Mouse (Mus musculus) C2C12 (cell line): ENCODE data around the gene Wars2. TPM values are rescaled to one million over a fixed set of nuclear protein-coding genes. Genes with fewer than 3 reads are reported as not detected.

ENCODE experiments used
- H3K27me3 ChIP-seq: one replicate; pipeline ENCODE4 v1.6.1; 2011; ENCODE audit not compliant: control insufficient read depth, insufficient read depth, insufficient read length
- H3K36me3 ChIP-seq: one replicate; pipeline ENCODE4 v1.6.1; 2011; ENCODE audit not compliant: control insufficient read depth, insufficient read depth
- H3K4me3 ChIP-seq: one replicate; pipeline ENCODE4 v1.5.1; 2011; ENCODE audit warnings: mild to moderate bottlenecking, control low read depth; ENCODE audit not compliant: poor library complexity, insufficient read depth, severe bottlenecking
- H3K79me2 ChIP-seq: one replicate; pipeline ENCODE4 v1.6.1; 2011; ENCODE audit not compliant: control insufficient read depth, insufficient read depth
- H3K79me3 ChIP-seq: one replicate; pipeline ENCODE4 v1.6.1; 2011; ENCODE audit warnings: low read depth, control low read depth
- H3ac ChIP-seq: one replicate; pipeline ENCODE3; 2011; ENCODE audit warnings: low read depth; ENCODE audit not compliant: control insufficient read depth, insufficient read length
- CEBPB ChIP-seq: IDR thresholded peaks from one replicate; pipeline ENCODE4 v1.6.1; 2011; ENCODE audit warnings: low read depth, mild to moderate bottlenecking, control low read depth, moderate library complexity
- CTCF ChIP-seq: IDR thresholded peaks from one replicate; pipeline ENCODE4 v1.5.1; 2011; ENCODE audit not compliant: control insufficient read depth, insufficient read depth, insufficient read length
- FOSL1 ChIP-seq: IDR thresholded peaks from one replicate; pipeline ENCODE4 v1.8.0; 2011; ENCODE audit warnings: mild to moderate bottlenecking, low read length; ENCODE audit not compliant: poor library complexity, insufficient read depth, severe bottlenecking
- MAX ChIP-seq: IDR thresholded peaks from one replicate; pipeline ENCODE4 v1.6.1; 2011; ENCODE audit warnings: mild to moderate bottlenecking, control low read depth
- MYOD1 ChIP-seq: IDR thresholded peaks from one replicate; pipeline ENCODE4 v1.6.1; 2011; ENCODE audit warnings: low read depth; ENCODE audit not compliant: control insufficient read depth, insufficient read length
- MYOG ChIP-seq: IDR thresholded peaks from one replicate; pipeline ENCODE4 v1.6.1; 2011; ENCODE audit not compliant: control insufficient read depth, insufficient read length; ENCODE audit errors: extremely low read depth
- USF1 ChIP-seq: IDR thresholded peaks from one replicate; pipeline ENCODE4 v1.6.1; 2011; ENCODE audit warnings: low read depth, mild to moderate bottlenecking, control low read depth, moderate library complexity
- long read RNA-seq, 2 experiments: library from polyadenylated mRNA; unstranded; transcript quantifications; one replicate each; pipeline ENCODE4 v2.0.0; 2019 to 2020
- polyA plus RNA-seq: library from polyadenylated mRNA; unstranded; fragments of >200 nt; fragmentation: generic; extraction: Trizol; gene quantifications from one replicate; pipeline ENCODE4 v1.2.1, GENCODE M21; 2012; ENCODE audit warnings: missing spikeins

The Wars2 gene
- polyA plus RNA-seq: 5.1 TPM
- long read RNA-seq, experiment 1, full-length matches to known transcripts: 5 of 9 reads
- long read RNA-seq, experiment 1, partial matches to known transcripts: 1 of 9 reads
- long read RNA-seq, experiment 1, other reads (novel, unspliced or antisense): 3 of 9 reads
- long read RNA-seq, experiment 2, full-length matches to known transcripts: 50 of 65 reads
- long read RNA-seq, experiment 2, partial matches to known transcripts: 2 of 65 reads
- long read RNA-seq, experiment 2, other reads (novel, unspliced or antisense): 13 of 65 reads

DNA sequence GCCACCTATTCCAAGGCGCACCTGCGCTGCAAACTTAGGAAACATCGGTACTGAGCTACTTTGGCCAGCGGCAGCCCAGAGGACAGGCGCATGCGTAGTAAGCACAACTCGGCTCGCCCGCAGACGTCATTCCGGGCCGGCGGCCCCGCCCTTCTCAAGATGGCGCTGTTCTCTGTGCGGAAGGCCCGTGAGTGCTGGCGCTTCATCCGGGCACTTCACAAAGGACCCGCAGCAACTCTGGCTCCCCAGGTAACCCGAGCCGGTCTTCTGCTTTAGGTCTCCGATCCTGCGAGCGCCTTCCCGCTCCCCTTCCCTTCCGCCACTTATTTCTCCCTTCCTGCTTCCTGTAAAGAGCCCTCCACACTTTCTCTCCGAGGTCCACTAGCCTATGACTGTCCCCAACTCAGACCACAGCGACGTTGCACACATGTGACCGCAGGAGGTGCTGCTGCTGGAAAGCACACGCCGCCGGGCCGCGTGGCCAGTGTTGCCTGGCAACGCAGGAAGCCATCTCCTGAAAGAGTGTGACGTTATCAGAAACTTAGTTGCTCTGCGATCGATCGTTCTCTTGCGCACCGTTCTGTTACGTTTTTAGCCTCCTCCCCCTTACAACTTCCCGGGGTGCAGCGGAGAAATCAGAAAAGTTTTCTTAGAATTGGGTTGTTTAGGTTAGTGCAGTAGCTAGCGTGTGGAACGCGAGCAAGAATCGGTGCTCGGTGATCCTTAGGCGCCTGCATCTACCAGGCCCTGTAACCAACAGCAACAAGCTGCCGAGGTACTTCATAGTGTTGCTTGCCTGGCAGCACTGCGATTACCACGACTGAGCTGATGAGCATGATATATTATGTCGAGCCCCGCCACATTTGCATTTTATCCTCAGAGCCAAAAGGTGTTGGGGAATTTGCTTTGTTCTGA lies at the start of gene Wars2:
TSS of gene Wars2 (plus strand) at position 129 of the 915 bp plus-strand sequence.
- peaks cover 45% of the 10 kb centered on the region for H3K79me2 ChIP-seq
- peaks cover 10% of the 10 kb centered on the region for H3K79me3 ChIP-seq
- TF ChIP-seq MAX (peak; percentile 95), USF1 (peak; percentile 87), MYOD1 (no peak)
- H3K4me3 ChIP-seq: peak within 1 kb of the TSS; percentile 55
- peak within 1 kb of the TSS; percentile 59 for H3ac ChIP-seq
- H3K36me3 ChIP-seq: no peaks in the 10 kb centered on the region
- no peaks in the 10 kb centered on the region for H3K27me3 ChIP-seq

DNA sequence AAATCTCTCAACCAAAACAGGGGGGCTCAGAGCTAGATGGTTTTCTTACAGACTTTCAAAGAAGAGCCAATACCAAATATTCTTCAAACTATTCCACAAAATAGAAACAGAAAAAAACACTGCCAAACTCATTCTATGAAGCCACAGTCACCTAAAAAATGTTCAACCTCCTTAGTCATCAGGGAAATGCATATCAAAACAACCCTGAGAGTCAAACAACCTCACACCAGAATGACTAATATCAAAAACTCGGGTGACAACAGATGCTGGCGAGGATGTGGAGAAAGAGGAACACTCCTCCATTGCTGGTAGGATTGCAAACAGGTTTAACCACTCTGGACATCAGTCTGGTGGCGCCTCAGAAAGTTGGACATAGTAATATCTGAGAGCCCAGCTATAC lies 44.1 kb upstream of the Wars2 start:
- no peaks in the 10 kb centered on the region for H3K79me3 ChIP-seq
- TF ChIP-seq MAX: no peak
- H3K27me3 ChIP-seq: no peaks in the 10 kb centered on the region
- H3ac ChIP-seq: no peak overlapping the region
- no peaks in the 10 kb centered on the region for H3K36me3 ChIP-seq
- H3K79me2 ChIP-seq: no peaks in the 10 kb centered on the region
- no peak overlapping the region for H3K4me3 ChIP-seq

- no peaks in the 10 kb centered on the region for H3K79me3 ChIP-seq
- no peaks in the 10 kb centered on the region for H3K79me2 ChIP-seq
- no peaks in the 10 kb centered on the region for H3K27me3 ChIP-seq
- no peak for TF ChIP-seq FOSL1
- no peak for TF ChIP-seq MAX
- TF ChIP-seq CEBPB: no peak
- TF ChIP-seq MYOD1: no peak
- no peak for TF ChIP-seq CTCF
- TF ChIP-seq MYOG: no peak
- TF ChIP-seq USF1: no peak
- H3ac ChIP-seq: no peak overlapping the region
- no peak overlapping the region for H3K4me3 ChIP-seq
- H3K36me3 ChIP-seq: no peaks in the 10 kb centered on the region
These were observed 30.3 kb upstream of the Wars2 start for GRCm38 (mm10) chr3:99110353-99111213.

DNA sequence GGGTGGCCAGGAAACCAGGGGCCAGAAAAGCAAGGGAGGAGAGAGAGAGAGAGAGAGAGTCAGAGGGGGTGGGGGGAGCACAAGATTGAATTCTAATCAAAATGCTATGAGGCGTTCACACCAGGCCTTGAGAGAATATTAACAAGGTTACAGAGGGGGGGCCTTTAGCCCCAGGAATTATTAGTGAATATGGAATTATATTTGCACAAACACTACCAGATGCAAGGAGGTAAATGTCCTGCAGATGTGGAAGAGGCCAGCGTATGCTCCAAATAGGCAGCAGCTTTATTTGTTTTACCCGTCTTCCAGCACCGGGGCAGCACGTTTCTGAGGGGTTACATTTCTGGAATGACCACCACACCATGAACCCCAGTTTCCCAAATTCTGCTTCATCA lies 29.7 kb upstream of the Wars2 start:
- Histone ChIP-seq H3ac (no peak overlapping the region), H3K4me3 (no peak overlapping the region), H3K79me3 (no peaks in the 10 kb centered on the region), H3K36me3 (no peaks in the 10 kb centered on the region), H3K27me3 (no peaks in the 10 kb centered on the region), H3K79me2 (no peaks in the 10 kb centered on the region)
- no peak for TF ChIP-seq CEBPB
- TF ChIP-seq MAX: no peak
- no peak for TF ChIP-seq CTCF
- TF ChIP-seq USF1: no peak
- no peak for TF ChIP-seq MYOD1
- no peak for TF ChIP-seq MYOG
- no peak for TF ChIP-seq FOSL1

DNA sequence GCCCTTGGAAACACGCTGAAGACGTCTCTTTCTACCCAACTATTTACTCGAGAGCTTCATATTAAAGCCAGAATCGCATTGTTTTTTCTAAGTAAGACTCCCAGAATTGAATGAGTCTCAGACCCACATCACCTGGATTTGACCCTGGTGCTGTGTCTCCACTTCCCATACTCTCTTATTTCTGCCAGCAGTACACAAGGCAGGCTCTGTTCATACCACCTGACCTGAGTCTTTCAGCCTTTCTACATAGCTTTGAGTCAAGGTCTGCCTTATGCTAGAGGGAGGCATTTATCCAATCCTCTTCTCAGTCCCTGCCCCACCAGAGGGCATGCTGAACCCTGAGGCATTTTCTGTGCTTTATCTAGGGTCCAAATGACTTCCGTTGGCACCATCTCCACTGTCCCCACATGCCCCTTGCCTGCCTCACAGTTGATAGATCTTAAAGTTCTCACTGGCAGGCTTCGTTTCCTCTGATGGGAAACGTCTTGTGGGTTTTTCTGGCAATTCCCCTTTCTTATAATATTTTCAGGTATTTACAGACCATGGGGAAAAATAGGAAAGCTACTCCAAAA lies 27.5 kb upstream of the Wars2 start:
- no peaks in the 10 kb centered on the region for H3K79me2 ChIP-seq
- no peaks in the 10 kb centered on the region for H3K27me3 ChIP-seq
- H3K36me3 ChIP-seq: no peaks in the 10 kb centered on the region
- H3K79me3 ChIP-seq: no peaks in the 10 kb centered on the region
- H3K4me3 ChIP-seq: no peak overlapping the region
- no peak overlapping the region for H3ac ChIP-seq
- no peak for TF ChIP-seq FOSL1
- TF ChIP-seq MYOD1: no peak
- no peak for TF ChIP-seq CTCF
- no peak for TF ChIP-seq USF1
- no peak for TF ChIP-seq MAX
- no peak for TF ChIP-seq CEBPB
- no peak for TF ChIP-seq MYOG
